Mouse (Mus musculus) cerebellum, adult 9-11 months (tissue): Measurements from ENCODE around the gene Vmn1r64.
"Not testable (repeated sequence)": the region's sequence is repeated elsewhere in the genome, so short reads cannot be mapped to it uniquely, and the experiment has no call there.

Experiments used
- DNase-seq: peaks from one replicate; pipeline ENCODE4 v3.0.0; 2022

The Vmn1r64 gene

GRCm38 (mm10) chr7:5884442-5884841, at the start of gene Vmn1r64:
TSS of gene Vmn1r64 (minus strand) at chr7:5884542.
- DNase-seq = no peak

GRCm38 (mm10) chr7:5899238-5899637, 14.9 kb upstream of the Vmn1r64 start:
- no peak for DNase-seq

- DNase-seq = not testable (repeated sequence)
These were observed 12.9 kb upstream of the Vmn1r64 start for GRCm38 (mm10) chr7:5897245-5897644.
